Mouse (Mus musculus): ENCODE measurements around the gene 4931414P19Rik. TPM values are rescaled to one million over a fixed set of nuclear protein-coding genes. Genes with fewer than 3 reads are reported as not detected.
A peak's percentile ranks its signal among the peaks of the same experiment; 100 is the strongest.

4931414P19Rik gene
- total RNA-seq, 2 experiments from 2014 or later = 8.3 to 9.0 TPM

- peak overlapping the region; percentile 98 for H3K27ac ChIP-seq
- TF ChIP-seq CTCF (IDR thresholded peaks at IDR 0.05) = no peak
- intact Hi-C loops (cut with DNase I) = no loop called here
- DNase-seq (ENCODE audit: extremely low spot score in 1 of 2, low spot score in 2 of 2) = no peak
- H3K4me3 ChIP-seq = peak overlapping the region; percentile 86
Observed at GRCm38 (mm10) chr14:54603686-54604085, 2.1 kb downstream of the 4931414P19Rik start.

- no peak for TF ChIP-seq CTCF (IDR thresholded peaks at IDR 0.05)
- H3K4me3 ChIP-seq = peak overlapping the region; percentile 86
- intact Hi-C loops (cut with DNase I) = no loop called here
- peak; percentile 95 for DNase-seq (ENCODE audit: extremely low spot score in 1 of 2, low spot score in 2 of 2)
- peak overlapping the region; percentile 98 for H3K27ac ChIP-seq
Observed at GRCm38 (mm10) chr14:54603038-54603654, 2.6 kb downstream of the 4931414P19Rik start.

- H3K27ac ChIP-seq = peak overlapping the region; percentile 98
- TF ChIP-seq CTCF (IDR thresholded peaks at IDR 0.05) = no peak
- intact Hi-C loops (cut with DNase I) = no loop called here
- H3K4me3 ChIP-seq = peak overlapping the region; percentile 86
- DNase-seq (ENCODE audit: extremely low spot score in 1 of 2, low spot score in 2 of 2) = no peak
Observed at GRCm38 (mm10) chr14:54602613-54603012, 3.2 kb downstream of the 4931414P19Rik start.

- intact Hi-C loops (cut with DNase I) = no loop called here
- no peak for TF ChIP-seq CTCF (IDR thresholded peaks at IDR 0.05)
- no peak for DNase-seq (ENCODE audit: extremely low spot score in 1 of 2, low spot score in 2 of 2)
- no peak overlapping the region for H3K27ac ChIP-seq
- H3K4me3 ChIP-seq = no peak overlapping the region
Observed at GRCm38 (mm10) chr14:54601601-54602000, 4.2 kb downstream of the 4931414P19Rik start.

DNA sequence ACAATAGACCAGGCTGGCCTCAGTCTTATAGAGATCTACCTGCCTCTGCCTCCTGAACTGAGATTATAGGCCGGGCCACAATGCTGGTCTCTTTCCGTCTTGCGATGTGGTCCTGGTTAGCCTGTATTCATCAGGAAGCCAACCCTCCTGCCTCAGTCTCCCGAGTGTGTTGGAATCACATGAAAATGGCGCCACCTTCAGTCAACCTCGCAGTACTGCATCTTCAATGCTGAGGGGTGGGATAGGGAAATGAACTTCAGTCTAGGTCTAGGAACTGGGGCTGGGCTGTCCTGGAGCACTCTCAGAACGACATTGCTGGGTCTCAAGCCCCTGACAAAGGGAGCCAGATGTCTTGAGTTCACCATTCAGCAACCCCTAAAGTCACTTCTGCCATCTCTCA, 8.7 kb downstream of the 4931414P19Rik start:
- intact Hi-C loops (cut with DNase I) = no loop called here
- no peak for DNase-seq (ENCODE audit: extremely low spot score in 1 of 2, low spot score in 2 of 2)
- peak; percentile 48 for TF ChIP-seq CTCF (IDR thresholded peaks at IDR 0.05)
- Histone ChIP-seq H3K4me3 (no peak overlapping the region), H3K27ac (no peak overlapping the region)

DNA sequence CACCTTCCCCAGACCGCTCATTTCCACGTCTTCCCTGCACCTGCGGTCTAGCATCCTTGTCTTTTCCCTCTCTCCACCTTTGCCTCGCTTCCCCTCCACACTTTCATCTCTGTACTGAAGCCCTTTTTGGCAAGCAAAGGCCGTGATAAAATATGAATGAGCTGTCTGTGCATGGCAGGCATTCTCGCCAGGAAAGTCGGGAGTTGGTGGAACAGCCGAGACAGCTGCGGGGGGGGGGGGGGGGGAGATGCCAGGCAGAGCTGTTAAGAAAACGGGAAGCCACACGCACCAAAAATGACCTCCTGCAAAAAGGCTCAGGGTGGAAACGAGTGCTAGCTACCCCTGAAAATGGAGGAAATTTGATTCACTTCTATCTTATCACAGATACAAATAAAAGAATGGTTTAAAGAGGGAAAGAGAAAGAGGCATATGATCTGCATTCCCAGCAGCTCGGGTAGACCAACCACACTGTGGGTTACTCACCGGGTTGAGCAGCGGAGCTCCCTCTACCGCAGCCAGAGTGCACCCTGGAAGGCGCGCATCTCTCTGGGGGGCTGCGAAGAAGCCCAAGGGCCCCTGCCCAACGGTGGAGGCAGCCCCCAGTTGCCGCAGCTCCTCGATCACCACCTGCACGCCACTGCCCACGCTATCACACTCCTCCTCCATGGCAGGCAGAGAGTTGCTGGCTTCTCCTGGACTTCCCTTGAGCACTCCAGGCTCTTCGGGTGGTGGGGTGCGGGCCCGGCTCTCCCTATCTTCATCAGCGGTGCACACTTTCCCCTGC, 11.0 kb downstream of the 4931414P19Rik start:
- TF ChIP-seq CTCF (IDR thresholded peaks at IDR 0.05) = no peak; the same call in 1 of the 2 replicates
- no peak for DNase-seq (ENCODE audit: extremely low spot score in 1 of 2, low spot score in 2 of 2)
- Histone ChIP-seq H3K27ac (peak overlapping the region; percentile 88), H3K4me3 (peak overlapping the region; percentile 40)
- intact Hi-C loops (cut with DNase I) = no loop called here

GRCm38 (mm10) chr14:54594055-54594454, 11.7 kb downstream of the 4931414P19Rik start:
- intact Hi-C loops (cut with DNase I) = no loop called here

DNA sequence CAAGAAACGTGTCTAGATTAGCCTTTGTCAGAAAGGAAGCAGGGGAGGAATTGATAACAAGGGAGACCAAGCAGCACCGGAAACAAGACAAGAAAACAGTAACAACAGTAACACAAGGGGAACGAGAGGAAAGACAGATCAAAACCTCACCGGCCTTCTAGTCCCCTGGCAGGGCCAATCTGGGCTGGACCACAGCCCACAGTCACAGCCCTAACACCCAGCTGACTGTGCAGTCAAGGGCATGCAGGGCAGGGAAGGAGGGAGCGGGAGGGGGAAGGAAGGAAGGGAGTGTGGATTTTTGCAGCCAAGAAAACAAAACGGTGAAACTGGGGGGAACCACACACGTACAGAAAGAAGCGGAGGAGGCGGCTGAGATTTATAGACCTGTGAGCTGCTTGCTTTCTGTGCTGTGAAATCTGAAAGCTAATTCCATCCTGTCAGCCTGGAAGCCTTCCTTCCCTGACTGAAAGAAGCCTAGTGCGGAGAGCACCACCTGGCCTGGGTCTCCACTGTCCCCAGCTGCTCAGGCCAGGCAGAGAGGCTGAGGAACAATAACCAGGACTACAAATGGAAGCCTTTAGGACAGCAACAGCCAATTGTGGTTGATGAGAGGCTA, 13.4 kb downstream of the 4931414P19Rik start:
- TF ChIP-seq CTCF (IDR thresholded peaks at IDR 0.05) = no peak
- Histone ChIP-seq H3K4me3 (no peak overlapping the region; the same call in 1 of the 2 replicates), H3K27ac (peak overlapping the region; percentile 80)
- no peak for DNase-seq (ENCODE audit: extremely low spot score in 1 of 2, low spot score in 2 of 2)
- intact Hi-C loops (cut with DNase I) = loop anchor here (2.0 kb wide), 1 partner anchor 18 kb away; no protein-coding TSS in a partner anchor

More at GRCm38 (mm10) chr14:54594055-54594454, 11.7 kb downstream of the 4931414P19Rik start:
- DNase-seq (ENCODE audit: extremely low spot score in 1 of 2, low spot score in 2 of 2) = no peak
- peak; percentile 33 for TF ChIP-seq CTCF (IDR thresholded peaks at IDR 0.05)
- no peak overlapping the region for H3K4me3 ChIP-seq
- H3K27ac ChIP-seq = peak overlapping the region; percentile 88

DNA sequence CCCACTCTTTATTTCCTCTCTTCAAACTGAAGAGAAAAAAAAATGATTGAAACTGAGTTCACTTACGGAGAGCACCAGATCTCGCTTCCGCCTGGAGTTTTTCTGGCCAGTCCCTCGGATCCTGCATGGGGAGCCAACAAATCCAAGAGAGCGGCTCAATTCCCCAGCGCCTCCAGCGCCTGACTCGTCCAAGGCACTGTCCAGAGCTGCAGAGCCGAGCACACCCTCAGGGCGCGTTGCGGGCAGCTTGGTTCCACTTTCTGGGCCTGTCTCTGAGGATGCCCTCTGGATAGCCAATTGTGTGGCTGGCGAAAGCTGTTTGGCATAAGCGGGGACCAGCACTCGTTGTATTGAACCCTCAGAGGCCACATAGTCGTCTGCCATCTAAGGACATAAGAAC, 14.7 kb downstream of the 4931414P19Rik start:
- Histone ChIP-seq H3K27ac (no peak overlapping the region), H3K4me3 (no peak overlapping the region)
- no peak for TF ChIP-seq CTCF (IDR thresholded peaks at IDR 0.05)
- DNase-seq (ENCODE audit: extremely low spot score in 1 of 2, low spot score in 2 of 2) = no peak
- intact Hi-C loops (cut with DNase I) = no loop called here

- peak; percentile 67 for TF ChIP-seq CTCF (IDR thresholded peaks at IDR 0.05)
- H3K27ac ChIP-seq = no peak overlapping the region
- intact Hi-C loops (cut with DNase I) = loop anchor here (5.0 kb wide), 1 partner anchor 58 kb away; the partner anchor contains the start of genes Cdh24 and Gm17606
- H3K4me3 ChIP-seq = no peak overlapping the region
- DNase-seq (ENCODE audit: extremely low spot score in 1 of 2, low spot score in 2 of 2) = no peak
Observed at GRCm38 (mm10) chr14:54583681-54584338, 22.0 kb downstream of the 4931414P19Rik start.

DNA sequence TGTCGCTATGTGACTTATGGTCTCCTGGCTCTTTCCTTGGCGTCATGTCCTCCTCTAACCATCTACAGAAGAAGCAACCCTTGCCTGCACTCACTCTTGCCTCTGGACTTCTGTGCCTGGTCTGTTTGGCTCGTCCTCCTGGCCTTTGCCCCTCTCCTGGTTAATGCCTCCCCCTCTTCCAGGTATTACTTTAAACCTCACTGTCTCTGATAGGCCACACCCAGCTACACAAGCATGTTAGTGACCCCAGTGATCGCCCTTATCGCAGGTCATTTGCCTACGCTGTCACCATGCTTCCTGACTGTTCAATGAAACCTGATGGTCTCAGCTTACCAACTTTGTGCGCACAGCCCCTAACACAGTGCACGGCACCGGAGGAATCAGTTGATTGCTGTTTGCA, 23.3 kb downstream of the 4931414P19Rik start:
- DNase-seq (ENCODE audit: extremely low spot score in 1 of 2, low spot score in 2 of 2) = no peak
- Histone ChIP-seq H3K4me3 (no peak overlapping the region), H3K27ac (no peak overlapping the region)
- intact Hi-C loops (cut with DNase I) = loop anchor here (5.0 kb wide), 1 partner anchor 60 kb away; the partner anchor contains the start of genes Cdh24 and Gm17606
- TF ChIP-seq CTCF (IDR thresholded peaks at IDR 0.05) = no peak

Measured in left cerebral cortex, adult 2 months (tissue).